Comparison of ENCODE assay signal across 18 mouse cellular contexts in the genomic region with DNA sequence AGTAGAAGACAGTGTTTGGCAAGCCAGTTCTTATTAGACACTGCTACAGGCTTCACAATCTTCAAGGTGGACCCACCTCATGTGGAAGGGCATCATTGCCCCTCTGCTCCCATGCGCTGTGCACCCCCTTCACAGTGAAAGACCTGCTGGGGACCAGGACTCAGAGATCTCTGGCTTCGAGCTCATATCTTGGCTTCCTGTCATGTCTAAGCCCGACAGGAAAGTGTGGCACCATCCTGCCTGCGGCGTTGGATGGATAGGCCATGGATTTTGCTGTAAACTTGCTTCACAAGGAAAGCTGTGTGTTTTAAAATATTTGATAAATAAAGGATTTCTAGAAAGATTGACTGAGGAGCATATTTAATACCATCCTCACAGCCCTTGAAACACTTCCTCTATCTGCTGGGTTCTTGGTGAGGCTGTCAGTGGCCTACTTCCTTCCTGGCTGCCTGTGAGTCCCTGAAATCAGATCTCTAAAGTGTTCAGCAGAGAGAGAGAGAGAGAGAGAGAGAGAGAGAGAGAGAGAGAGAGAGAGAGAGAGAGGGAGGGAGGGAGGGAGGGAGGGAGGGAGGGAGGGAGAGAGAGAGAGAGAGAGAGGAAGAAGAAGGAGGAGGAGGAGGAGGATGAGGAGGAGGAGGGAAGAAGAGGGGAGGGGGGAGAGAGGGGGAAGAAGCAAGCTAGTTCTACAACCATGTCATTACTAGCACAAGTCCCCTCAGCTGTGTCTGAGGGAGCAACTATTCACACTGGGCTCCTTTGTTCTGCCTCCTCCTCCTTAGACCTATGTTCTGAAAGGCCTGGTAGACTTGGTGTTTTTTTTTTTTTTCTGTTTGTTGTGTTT. TPM values are rescaled to one million over a fixed set of nuclear protein-coding genes. Genes with fewer than 3 reads are reported as not detected.
DNase-seq lines count a peak whose midpoint lies in the region; ATAC-seq and TF ChIP-seq lines count a peak whose summit lies in the region.
"Had no signal": no experiment of that assay in that cellular context is flagged by ENCODE, and none has a peak within 500 bp of the region (broad histone marks: within the 10 kb centered on the region; RNA-seq: fewer than 3 reads in every experiment).

No protein-coding gene starts in this region.

- WGBS in forebrain, embryonic 11.5 days, result 95% methylated on average over 5 of the region's 5 CpGs
- 94% methylated on average over 5 of the region's 5 CpGs for WGBS in forebrain, embryonic 15.5 days
- WGBS in small intestine, adult 2 months, result 84% methylated on average over 5 of the region's 5 CpGs
- WGBS in limb, embryonic 10.5 days, result 92% methylated on average over 5 of the region's 5 CpGs

- H3K9ac ChIP-seq in forebrain, embryonic 11.5 days (ENCODE audit: low read length), result no peak overlapping the region
- no peak overlapping the region for H3K9ac ChIP-seq in forebrain, embryonic 15.5 days (replicated peaks)
- H3K9ac ChIP-seq: heart, embryonic 15.5 days; intestine, embryonic 15.5 days; neural tube, embryonic 15.5 days had no signal

- no peak overlapping the region for H3K4me2 ChIP-seq in forebrain, embryonic 11.5 days (ENCODE audit: low read depth, low read length, severe bottlenecking)
- no peak overlapping the region for H3K4me2 ChIP-seq in forebrain, embryonic 15.5 days (replicated peaks)
- H3K4me2 ChIP-seq: heart, embryonic 15.5 days; intestine, embryonic 15.5 days; neural tube, embryonic 15.5 days had no signal

- no peaks in the 10 kb centered on the region for H3K27me3 ChIP-seq in forebrain, embryonic 11.5 days (ENCODE audit: control insufficient read depth, insufficient read depth, low read length)
- H3K27me3 ChIP-seq in forebrain, embryonic 15.5 days, result no peaks in the 10 kb centered on the region
- H3K27me3 ChIP-seq in small intestine, adult 2 months (ENCODE audit: control insufficient read depth, insufficient read depth, low read length), result no peaks in the 10 kb centered on the region
- H3K27me3 ChIP-seq in limb, embryonic 10.5 days (ENCODE audit: low read depth, poor library complexity, severe bottlenecking), result no peaks in the 10 kb centered on the region
- H3K27me3 ChIP-seq: heart, embryonic 15.5 days; intestine, embryonic 15.5 days; neural tube, embryonic 15.5 days had no signal

- DNase-seq in forebrain, embryonic 11.5 days (ENCODE audit: low spot score), result peak; percentile 38
- DNase-seq in limb, embryonic 10.5 days (ENCODE audit: low spot score), result no peak
- DNase-seq in gastrocnemius, postnatal 36 days, result no peak
- no peak for DNase-seq in left cerebral cortex, adult 8-10 months (ENCODE audit: low spot score in 2 of 2)
- DNase-seq: adrenal gland, adult 2 months; cerebellum, postnatal 10 days; lung, adult 2 months; right cerebral cortex, adult 18-20 months had no signal

- no peaks in the 10 kb centered on the region for H3K36me3 ChIP-seq in forebrain, embryonic 11.5 days (ENCODE audit: control insufficient read depth, insufficient read depth, low read length)
- H3K36me3 ChIP-seq in forebrain, embryonic 15.5 days, result no peaks in the 10 kb centered on the region
- H3K36me3 ChIP-seq in small intestine, adult 2 months (ENCODE audit: control insufficient read depth, insufficient read depth, low read length), result no peaks in the 10 kb centered on the region
- no peaks in the 10 kb centered on the region for H3K36me3 ChIP-seq in limb, embryonic 10.5 days
- H3K36me3 ChIP-seq: embryonic facial prominence, embryonic 10.5 days; heart, embryonic 15.5 days; intestine, embryonic 15.5 days; neural tube, embryonic 15.5 days had no signal

- no peak for ATAC-seq in forebrain, embryonic 11.5 days (replicated peaks; ENCODE audit: low FRiP score)
- ATAC-seq in forebrain, embryonic 15.5 days (replicated peaks), result no peak
- ATAC-seq in CD4-positive, CD25-positive, alpha-beta regulatory T cell, adult 4 months, result peak; percentile 85
- ATAC-seq in hematopoietic stem cell, adult 5-6 weeks (replicated peaks in 1 of 2; ENCODE audit: insufficient read depth in 1 of 2, low FRiP score in 2 of 2, low TSS enrichment in 1 of 2, low read depth in 1 of 2, poor library complexity in 2 of 2, severe bottlenecking in 2 of 2), result peak; percentile 59 to 72; a peak in 2 of 4 replicates
- ATAC-seq: intestine, embryonic 15.5 days had no signal

- TF ChIP-seq POLR2A in small intestine, adult 2 months (IDR thresholded peaks at IDR 0.05; ENCODE audit: low read depth, low read length), result no peak

- no peaks in the 10 kb centered on the region for H3K9me3 ChIP-seq in forebrain, embryonic 11.5 days (ENCODE audit: control insufficient read depth, low read length)
- H3K9me3 ChIP-seq in forebrain, embryonic 15.5 days, result no peaks in the 10 kb centered on the region
- H3K9me3 ChIP-seq in limb, embryonic 10.5 days (replicated peaks), result no peaks in the 10 kb centered on the region
- H3K9me3 ChIP-seq: embryonic facial prominence, embryonic 10.5 days; heart, embryonic 15.5 days; intestine, embryonic 15.5 days; neural tube, embryonic 15.5 days had no signal

- H3K4me3 ChIP-seq in forebrain, embryonic 11.5 days (ENCODE audit: low read depth, low read length), result no peak overlapping the region
- H3K4me3 ChIP-seq in forebrain, embryonic 15.5 days, result no peak overlapping the region
- H3K4me3 ChIP-seq in small intestine, adult 2 months (ENCODE audit: low read depth, low read length), result no peak overlapping the region
- H3K4me3 ChIP-seq in limb, embryonic 10.5 days, result no peak overlapping the region
- H3K4me3 ChIP-seq: embryonic facial prominence, embryonic 10.5 days; erythroblast, embryonic 14.5 days; heart, embryonic 15.5 days; intestine, embryonic 15.5 days; left cerebral cortex, adult 2 months; neural tube, embryonic 15.5 days had no signal

- intact Hi-C loops in gastrocnemius, postnatal 36 days (cut with DNase I), result no loop called here

- no peak overlapping the region for H3K27ac ChIP-seq in forebrain, embryonic 11.5 days (ENCODE audit: low read depth, low read length)
- no peak overlapping the region for H3K27ac ChIP-seq in forebrain, embryonic 15.5 days (replicated peaks)
- H3K27ac ChIP-seq in small intestine, adult 2 months (ENCODE audit: insufficient read depth, low read depth, low read length), result peak overlapping the region; percentile 53
- H3K27ac ChIP-seq in limb, embryonic 10.5 days, result no peak overlapping the region
- H3K27ac ChIP-seq: embryonic facial prominence, embryonic 10.5 days; heart, embryonic 15.5 days; intestine, embryonic 15.5 days; left cerebral cortex, adult 2 months; neural tube, embryonic 15.5 days had no signal

- H3K4me1 ChIP-seq in forebrain, embryonic 11.5 days (replicated peaks; ENCODE audit: control insufficient read depth, insufficient read depth, low read length), result no peaks in the 10 kb centered on the region
- no peaks in the 10 kb centered on the region for H3K4me1 ChIP-seq in forebrain, embryonic 15.5 days
- 0 out of 2 replicates have a peak, but pooled peaks cover 2% of the 10 kb centered on the region for H3K4me1 ChIP-seq in small intestine, adult 2 months (ENCODE audit: control insufficient read depth, insufficient read depth, insufficient read length, low read length)
- no peaks in the 10 kb centered on the region for H3K4me1 ChIP-seq in limb, embryonic 10.5 days
- H3K4me1 ChIP-seq: heart, embryonic 15.5 days; intestine, embryonic 15.5 days; neural tube, embryonic 15.5 days had no signal

- TF ChIP-seq CTCF in small intestine, adult 2 months (IDR thresholded peaks at IDR 0.05; ENCODE audit: extremely low read depth, insufficient read length, insufficient replicate concordance, low read depth, low read length), result no peak

RNA-seq across cellular contexts. Expression of a gene that starts 17.8 kb away (rescaled TPM):
- polyA plus RNA-seq in forebrain, embryonic 11.5 days (2014; fragmentation: Nextera tagmentation; extraction: Ambion mirVana), result 0.07 TPM in 1 of 2 replicates, not detected in the other
- polyA plus RNA-seq in forebrain, embryonic 15.5 days (2015; fragmentation: Nextera tagmentation; extraction: Ambion mirVana), result 0.06 and 0.23 TPM in 2 replicates
- polyA plus RNA-seq in CD4-positive, CD25-positive, alpha-beta regulatory T cell, adult 4 months (2017; shearing (Covaris generic)), result 10 to 100 TPM; 14.8 to 22.6 TPM
- total RNA-seq in hematopoietic stem cell, adult 5-6 weeks (2017), result 1.7 and 2.7 TPM in 2 replicates
- 2.5 and 5.0 TPM in 2 replicates for polyA plus RNA-seq in small intestine, adult 2 months (2012; rRNA removed)
- polyA plus RNA-seq in limb, embryonic 10.5 days (2016; fragmentation: Nextera tagmentation; extraction: Ambion mirVana), result not detected in 2 replicates
- total RNA-seq in gastrocnemius, postnatal 36 days (2021), result under 1 TPM; 0.79 TPM
- total RNA-seq in left cerebral cortex, adult 8-10 months (2022), result under 1 TPM; 0.21 to 0.46 (median 0.34) TPM
- polyA plus RNA-seq: erythroblast, embryonic 14.5 days had no signal

Comparison
In these comparisons a context has a peak if more than half of its experiments do, and no peak if none do; other contexts are left out.
1. ATAC-seq: peak in CD4-positive, CD25-positive, alpha-beta regulatory T cell, adult 4 months (single experiment) and hematopoietic stem cell, adult 5-6 weeks (2 of 2); none in forebrain, embryonic 11.5 days (single experiment) and forebrain, embryonic 15.5 days (single experiment).